Mouse (Mus musculus) heart, postnatal 10 days (tissue): ENCODE measurements around the gene Pfkfb3. TPM values are rescaled to one million over a fixed set of nuclear protein-coding genes. Genes with fewer than 3 reads are reported as not detected.
A peak's percentile ranks its signal among the peaks of the same experiment; 100 is the strongest.

Experiments used
- DNase-seq, 2 experiments: peaks; one replicate each; pipeline ENCODE4 v3.0.0; 2021
- intact Hi-C: fragments of 180-260 bp; cut with DNase I; formaldehyde crosslinking; loops from one replicate; pipeline ENCODE4 v1.15.1; 2025
- total RNA-seq, 2 experiments: library from RNA; stranded (reverse); gene quantifications; 2 replicates each; pipeline ENCODE4 v1.2.3; 2021

The Pfkfb3 gene
- 10 to 100 TPM in 1 of 2 experiments, 1 to 10 TPM in 1; 9.9 to 17.4 TPM for total RNA-seq

- intact Hi-C loops, result no loop called here
- peak; percentile 82 to 87 for DNase-seq
Measured at GRCm38 (mm10) chr2:11553471-11554400, at the start of gene Pfkfb3. Gene Pfkfb3 (minus strand): TSS chr2:11554077.

DNA sequence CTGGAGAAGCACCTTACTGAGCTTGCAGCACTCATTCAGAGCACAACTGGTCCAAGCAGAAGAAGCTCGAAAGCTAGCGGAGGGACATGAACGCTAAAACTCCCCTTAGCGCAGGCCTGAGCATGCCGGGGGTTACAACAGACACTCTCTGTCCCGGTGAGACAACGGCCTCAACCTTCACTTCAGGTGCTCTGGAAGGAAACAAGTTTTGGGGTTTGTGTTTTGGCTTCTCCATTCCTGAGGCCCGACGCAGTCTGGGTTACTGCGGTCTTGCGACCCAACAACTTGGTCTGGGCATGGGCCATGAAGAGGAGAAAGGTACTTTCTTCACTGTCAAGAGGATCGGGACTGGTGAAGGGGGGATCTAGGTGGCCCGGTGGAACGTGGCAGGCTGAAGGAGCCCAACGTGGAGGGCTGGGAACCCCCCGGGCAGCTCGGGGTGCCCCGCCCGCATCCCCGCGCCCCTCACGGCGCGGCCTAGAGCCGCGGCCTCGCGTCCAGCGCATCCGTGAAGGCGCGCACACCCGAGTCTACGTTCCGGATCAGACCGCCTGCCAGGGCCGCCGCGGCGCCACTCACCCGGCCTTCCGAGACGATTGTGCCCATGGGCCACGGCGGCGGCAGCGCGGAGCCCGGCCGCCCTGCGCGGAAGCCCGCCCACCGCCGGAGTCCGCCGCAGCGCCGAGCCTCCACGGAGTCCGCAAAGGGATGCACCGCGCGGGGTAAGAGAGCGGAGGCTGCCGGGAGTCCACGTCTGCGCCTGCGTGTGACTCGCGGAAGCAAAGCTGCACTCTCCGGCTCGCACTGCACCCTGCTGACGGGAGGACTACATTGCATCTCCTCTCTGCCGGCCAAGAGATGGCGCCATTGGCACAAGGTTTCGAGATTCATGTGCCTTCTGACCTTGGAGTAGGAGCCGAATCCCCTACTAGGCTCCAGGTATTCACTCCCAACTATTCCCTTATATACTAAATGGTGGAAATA lies 48.9 kb upstream of the Pfkfb3 start:
- intact Hi-C loops, result loop anchor here (1.0 to 5.0 kb wide), 5 partner anchors 60 to 175 kb away; partner anchors contain the start of genes Ankrd16, Fbh1 and Il15ra
- peak; percentile 96 to 98 for DNase-seq

DNA sequence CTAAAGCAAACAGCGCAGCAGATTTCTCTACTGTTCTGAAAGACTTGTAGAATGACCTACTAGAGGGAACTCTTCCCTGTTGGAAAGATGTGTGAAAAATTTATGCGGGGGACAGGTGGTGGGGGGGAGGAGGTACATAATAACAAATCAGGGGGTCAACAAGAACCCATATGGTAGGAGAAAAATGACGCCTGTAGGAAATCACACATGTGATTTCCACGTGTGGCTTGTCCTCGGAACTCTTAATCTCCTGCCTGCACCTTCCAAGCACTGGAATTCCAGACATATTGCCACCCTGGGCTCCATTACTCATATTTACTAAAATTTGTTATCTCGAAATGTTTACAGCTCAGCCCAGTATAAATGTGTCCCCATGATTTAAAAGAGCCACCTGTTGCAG lies 47.9 kb upstream of the Pfkfb3 start:
- intact Hi-C loops, result loop anchor here (2.0 to 5.0 kb wide), 4 partner anchors 61 to 176 kb away; partner anchors contain the start of genes Ankrd16, Fbh1 and Il15ra
- DNase-seq, result no peak

DNA sequence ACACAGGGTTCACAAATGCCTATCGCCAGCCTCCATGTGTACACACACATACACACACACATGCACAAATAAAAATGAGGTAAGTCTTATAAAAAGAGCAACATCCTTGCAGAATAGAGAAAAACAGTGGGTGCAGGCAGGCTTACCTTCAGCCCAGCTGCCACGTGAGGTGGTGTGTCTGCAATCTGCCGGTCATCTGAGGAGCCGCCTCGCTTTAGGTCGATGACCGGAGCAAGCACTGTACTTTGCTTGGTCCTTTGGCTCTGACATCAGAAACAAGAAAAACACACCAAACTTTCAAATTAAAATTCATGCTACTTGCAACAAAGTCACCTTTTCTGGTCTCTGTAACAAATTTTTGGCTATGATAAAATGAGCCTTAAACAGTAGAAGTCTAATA lies 44.0 kb upstream of the Pfkfb3 start:
- intact Hi-C loops, result no loop called here
- no peak for DNase-seq

DNA sequence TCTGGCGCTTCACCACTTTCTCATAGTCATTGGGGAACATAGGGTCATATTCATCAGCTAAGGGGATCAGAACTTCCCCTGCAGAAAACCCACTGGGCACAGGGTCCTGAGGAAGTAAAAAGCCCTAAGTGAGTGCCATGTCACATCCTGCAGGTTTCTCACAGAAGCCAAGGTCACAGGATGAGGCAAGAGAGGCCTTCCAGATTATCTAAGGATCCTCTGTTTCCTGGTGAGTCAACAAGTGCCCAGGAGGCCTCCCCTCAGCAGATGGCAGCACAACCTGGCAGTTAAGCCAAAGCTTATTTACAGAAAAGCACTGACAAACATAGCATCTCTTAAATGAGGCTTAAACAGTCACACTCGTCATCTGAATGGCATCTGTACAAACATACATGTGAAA lies 42.8 kb upstream of the Pfkfb3 start:
- DNase-seq, result no peak
- intact Hi-C loops, result no loop called here

DNA sequence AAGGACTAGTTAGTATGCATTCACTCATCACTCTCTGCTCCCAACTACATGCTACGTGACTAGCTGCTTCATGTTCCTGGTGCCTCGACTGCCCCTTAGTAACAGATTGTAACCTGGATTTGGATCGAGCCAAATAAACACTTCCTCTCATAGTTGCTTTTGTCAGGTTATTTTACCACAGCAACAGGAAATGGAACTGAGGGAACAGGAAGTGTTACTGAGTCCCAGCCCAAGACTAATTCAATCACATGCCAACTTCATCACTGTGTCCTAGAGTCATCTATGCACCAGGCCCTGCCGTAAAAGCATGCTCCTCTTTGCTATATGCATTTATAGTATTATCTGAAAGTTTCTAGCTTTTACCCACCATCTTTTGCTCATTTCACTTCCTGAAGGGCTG lies 34.1 kb upstream of the Pfkfb3 start:
- intact Hi-C loops, result no loop called here

GRCm38 (mm10) chr2:11579399-11579798 lies 25.5 kb upstream of the Pfkfb3 start:
- intact Hi-C loops, result no loop called here
- DNase-seq, result no peak

More for the DNA sequence above, 34.1 kb upstream of the Pfkfb3 start:
- DNase-seq, result no peak

DNA sequence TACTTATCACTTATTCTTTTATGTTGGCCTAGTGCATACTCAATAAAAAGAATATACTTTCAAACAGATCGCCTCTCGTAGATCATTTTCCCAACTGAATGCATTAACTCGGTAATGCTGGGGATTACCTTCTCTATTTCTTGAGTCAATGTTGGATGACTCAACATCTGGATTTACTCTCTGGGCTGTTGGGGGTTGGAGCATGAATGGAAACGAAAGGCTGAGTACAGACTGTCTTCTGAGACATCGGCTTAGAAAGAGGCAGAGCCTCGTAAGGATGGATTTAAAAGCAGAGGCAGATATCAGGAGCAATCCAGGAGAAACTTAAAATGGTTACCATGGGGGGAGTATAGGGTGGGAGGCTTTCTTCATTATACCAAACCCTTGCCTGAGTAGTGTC lies 24.3 kb upstream of the Pfkfb3 start:
- DNase-seq, result no peak
- intact Hi-C loops, result no loop called here

GRCm38 (mm10) chr2:11573684-11574083 lies 19.8 kb upstream of the Pfkfb3 start:
- intact Hi-C loops, result no loop called here
- no peak for DNase-seq

DNA sequence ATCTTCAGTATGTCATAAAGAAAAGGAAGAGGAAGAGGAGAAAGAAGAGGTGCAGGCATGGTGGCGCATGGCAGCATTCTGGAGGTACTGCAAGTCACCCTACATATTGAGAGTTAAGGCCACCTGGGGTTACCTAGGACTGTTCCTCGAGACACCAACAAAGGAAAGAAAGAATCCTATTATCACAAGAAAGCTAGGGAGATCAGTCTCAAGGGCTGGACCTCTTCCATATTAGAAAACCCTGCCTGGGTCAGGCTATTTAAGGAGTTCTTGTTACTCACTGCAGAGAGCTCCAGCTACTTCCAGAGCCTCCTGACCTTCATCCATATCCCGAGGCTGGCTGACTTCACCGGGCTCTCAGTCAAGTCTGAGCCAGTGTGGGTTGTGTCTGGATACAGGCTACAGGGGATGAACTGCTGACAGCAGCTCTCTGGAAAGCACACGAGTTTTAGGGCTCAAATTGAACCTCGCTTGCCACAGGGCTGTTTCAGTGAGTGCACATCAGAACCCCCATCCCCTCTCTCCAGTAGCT lies 17.2 kb upstream of the Pfkfb3 start:
- intact Hi-C loops, result no loop called here
- peak; percentile 23 to 36 for DNase-seq

GRCm38 (mm10) chr2:11568471-11568870 lies 14.6 kb upstream of the Pfkfb3 start:
- intact Hi-C loops, result no loop called here
- DNase-seq, result no peak

DNA sequence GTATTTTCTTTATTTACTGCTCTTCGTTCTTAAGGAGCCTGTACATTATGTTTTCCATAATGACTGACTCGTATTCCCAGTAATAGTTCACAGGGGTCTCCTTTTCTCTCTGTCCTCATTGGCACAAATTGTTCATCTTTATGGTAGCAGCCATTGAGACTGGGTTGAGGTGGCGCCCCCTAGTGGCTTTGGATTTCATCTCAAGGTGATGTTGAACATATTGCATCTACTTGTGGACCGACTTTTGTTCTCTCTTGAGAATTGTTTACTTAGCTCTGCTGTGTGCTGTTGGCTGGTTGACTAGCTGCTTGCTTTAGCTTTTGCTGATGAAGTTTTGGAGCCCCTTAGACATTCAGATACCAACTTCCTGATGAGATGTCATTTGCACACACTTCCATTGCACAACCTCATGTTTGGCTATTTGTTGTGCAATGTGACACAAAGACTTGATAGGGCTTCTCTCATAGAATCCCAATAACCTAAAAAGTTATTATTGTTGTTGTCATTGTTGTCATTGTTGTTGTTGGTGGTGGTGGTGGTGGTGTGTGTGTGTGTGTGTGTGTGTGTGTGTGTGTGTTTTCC lies 14.0 kb upstream of the Pfkfb3 start:
- DNase-seq, result peak in 1 of 2 experiments; percentile 41
- intact Hi-C loops, result no loop called here

DNA sequence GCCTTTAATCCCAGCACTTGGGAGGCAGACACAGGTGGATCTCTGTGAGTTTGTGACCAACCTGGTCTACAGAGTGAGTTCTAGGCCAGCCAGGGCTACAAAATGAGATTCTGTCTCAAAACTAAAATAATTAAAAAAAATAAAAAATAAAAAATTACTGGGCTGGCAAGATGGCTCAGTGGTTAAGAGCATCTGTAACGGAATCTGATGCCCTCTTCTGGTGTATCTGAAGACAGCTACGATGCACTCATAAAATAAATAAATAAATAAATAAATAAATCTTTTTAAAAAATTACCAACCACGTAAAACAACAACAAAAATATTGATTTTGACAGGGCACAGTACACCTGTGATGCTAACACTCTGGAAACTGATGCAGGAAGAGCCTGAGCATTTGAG lies 13.0 kb upstream of the Pfkfb3 start:
- intact Hi-C loops, result no loop called here
- no peak for DNase-seq

- no peak for DNase-seq
- intact Hi-C loops, result no loop called here
Measured at GRCm38 (mm10) chr2:11566241-11566640, 12.4 kb upstream of the Pfkfb3 start.

DNA sequence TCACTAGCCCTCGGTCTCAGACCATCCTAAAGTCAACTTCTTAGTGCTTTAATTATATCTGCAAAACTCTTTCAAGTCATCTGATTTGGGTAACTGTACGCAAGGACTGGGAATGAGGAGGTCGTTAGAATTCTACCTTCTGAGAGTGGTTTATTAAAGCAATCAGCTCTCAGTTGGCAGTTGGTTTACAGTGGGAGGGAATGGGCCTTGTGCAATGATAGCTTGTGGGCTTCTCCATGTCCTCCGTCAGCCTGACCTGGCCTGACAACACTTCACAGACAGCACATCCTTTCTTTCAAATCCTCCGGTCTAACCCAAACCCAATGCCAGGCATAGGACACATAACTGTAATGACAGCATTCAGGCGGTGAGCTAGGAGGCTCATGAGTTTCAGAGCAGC lies 10.9 kb upstream of the Pfkfb3 start:
- intact Hi-C loops, result no loop called here
- no peak for DNase-seq

DNA sequence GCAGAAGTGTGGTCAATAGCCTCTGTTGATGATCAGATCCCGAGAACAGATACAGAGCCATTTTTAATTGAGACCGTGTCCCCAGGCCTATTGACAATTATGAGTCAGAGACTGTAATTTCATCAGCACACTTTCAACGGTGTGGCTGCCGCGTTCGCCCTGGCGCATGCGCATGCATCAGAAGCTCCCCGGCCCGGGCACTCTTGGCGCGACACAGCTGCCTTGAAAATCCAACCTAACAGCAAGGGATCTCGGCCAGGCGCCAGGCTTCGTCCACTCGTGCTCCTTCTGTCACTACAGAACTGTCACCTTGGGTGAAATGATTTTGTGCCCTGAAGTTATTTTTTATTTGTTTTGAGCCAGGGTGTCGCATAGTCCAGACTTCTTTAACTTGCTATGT lies 9.4 kb upstream of the Pfkfb3 start:
- no peak for DNase-seq
- intact Hi-C loops, result no loop called here

DNA sequence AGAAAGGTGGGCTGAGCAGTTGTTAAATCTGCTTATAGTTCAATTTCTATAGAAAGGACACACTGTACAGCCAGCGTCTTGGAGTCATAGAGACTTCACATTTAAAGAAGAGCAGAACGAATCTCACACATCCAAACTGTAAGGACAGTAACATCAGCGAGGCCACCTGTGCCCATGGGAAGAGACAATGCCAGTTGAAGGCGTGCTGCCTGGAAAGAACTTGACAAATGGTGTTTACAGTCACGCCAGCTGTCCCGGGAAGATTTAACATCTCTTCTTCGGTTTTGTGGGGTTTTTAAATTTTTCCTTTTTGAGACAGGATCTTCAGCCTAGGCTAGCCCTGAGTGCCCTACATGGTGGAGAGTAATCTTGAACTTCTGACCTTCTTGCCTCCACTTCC lies 4.8 kb upstream of the Pfkfb3 start:
- DNase-seq, result no peak
- intact Hi-C loops, result no loop called here

DNA sequence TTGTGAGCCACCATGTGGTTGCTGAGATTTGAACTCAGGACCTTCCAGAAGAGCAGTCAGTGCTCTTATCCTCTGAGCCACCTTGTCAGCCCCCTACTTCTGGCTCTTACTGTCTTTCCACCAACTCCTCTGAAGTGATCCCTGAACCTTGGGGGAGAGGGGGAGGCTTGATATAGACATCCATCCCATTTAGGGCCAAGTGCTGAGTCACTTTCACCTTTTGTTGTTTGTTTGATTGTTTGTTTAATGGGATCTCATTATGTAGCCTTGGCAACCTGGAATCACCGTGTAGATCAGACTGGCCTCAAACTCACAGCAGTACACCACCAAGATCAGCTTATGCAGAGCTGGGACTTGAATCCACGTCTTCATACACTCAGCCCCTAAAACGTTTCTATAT lies 3.4 kb upstream of the Pfkfb3 start:
- DNase-seq, result no peak
- intact Hi-C loops, result no loop called here

DNA sequence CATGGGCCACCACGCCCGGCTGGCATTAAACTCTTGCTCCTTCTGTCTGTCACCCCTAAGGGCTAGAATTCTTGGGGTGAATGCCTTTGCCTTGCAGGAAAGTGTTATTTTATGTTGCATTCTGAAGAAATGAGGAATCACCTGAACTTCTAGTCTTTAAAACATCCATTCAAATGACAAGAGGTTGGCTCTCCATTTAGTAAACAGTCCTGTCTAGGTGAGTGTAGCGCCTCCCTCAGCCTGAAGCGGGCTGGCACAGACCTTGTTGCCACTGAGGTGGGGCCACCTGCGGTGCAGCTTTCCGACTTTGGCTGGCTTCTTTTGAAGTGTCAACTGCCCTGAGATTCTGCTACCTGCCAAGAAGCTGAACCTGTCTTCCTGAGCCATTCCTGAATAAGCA lies 1.4 kb upstream of the Pfkfb3 start:
- intact Hi-C loops, result no loop called here
- DNase-seq, result no peak

GRCm38 (mm10) chr2:11552966-11553451 lies 868 bp downstream of the Pfkfb3 start:
- intact Hi-C loops, result no loop called here
- peak in 1 of 2 experiments; percentile 50 for DNase-seq
